Mouse (Mus musculus) ovary, adult 10 weeks (tissue): ENCODE data around the gene Cytl1. TPM values are rescaled to one million over a fixed set of nuclear protein-coding genes. Genes with fewer than 3 reads are reported as not detected.

ENCODE experiments used
- polyA plus RNA-seq: library from polyadenylated mRNA; stranded (reverse); fragments of 350-450 nt; fragmentation: Illumina TruSeq; extraction: RNeasy Lipid Tissue Mini Kit (QIAGEN cat#74804); gene quantifications from one replicate; pipeline ENCODE4 v1.2.3, GENCODE M21; 2014

The Cytl1 gene
- not detected for polyA plus RNA-seq

GRCm38 (mm10) chr5:37735224-37735623, at the start of gene Cytl1:
Gene Cytl1 (plus strand): TSS chr5:37735519.

GRCm38 (mm10) chr5:37716505-37717372, 18.6 kb upstream of the Cytl1 start, which contains the start of gene Stk32b:
Gene Stk32b (minus strand): TSS chr5:37717171.

Other genes starting within 250 kb of the Cytl1 start
- 0.66 TPM for gene Stk32b, start 18.3 kb upstream of the Cytl1 start, polyA plus RNA-seq
- 0.54 TPM for gene Msx1, start 89.1 kb downstream of the Cytl1 start, polyA plus RNA-seq